Mouse (Mus musculus) left cerebral cortex, adult 11 months (tissue): ENCODE measurements around the gene Glb1l2.
A peak's percentile ranks its signal among the peaks of the same experiment; 100 is the strongest.

Experiments
- DNase-seq: peaks from one replicate; pipeline ENCODE4 v3.0.0; 2022; ENCODE audit warnings: low spot score

Gene Glb1l2

DNA sequence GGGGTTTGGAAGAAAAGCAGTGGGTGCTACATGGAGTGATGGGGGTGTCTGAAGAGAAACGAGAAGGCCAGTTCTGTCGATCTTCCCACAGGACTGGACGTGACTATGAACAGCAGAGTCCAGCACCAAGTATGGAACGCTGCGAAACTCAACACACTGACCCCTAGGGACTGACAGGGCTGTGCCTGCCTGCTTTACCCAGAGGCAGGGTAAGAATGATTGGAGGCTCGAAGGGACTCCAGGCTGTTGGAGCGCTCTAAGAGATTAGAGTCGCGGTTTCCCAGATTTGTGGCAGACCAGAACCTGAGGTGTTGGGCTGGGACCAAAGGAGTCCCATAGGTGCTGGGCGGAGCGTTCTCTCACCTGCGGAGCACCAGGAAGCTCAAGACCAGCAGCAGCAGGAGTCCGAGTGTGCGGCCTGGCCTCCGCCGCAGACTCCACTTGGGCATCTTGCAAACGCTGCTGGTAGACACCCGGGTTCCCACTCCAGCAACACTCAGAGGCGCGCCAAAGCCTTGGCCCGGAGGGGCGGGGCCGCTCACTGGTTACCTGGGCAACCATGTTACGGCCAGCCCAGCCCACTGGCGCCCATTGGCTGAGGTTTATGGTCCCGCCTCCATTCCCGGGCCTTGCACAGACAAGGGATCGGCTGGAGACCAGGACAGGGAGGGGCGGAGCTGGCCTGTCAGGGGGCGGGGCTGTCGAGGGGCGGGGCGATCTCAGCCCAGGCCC is at the start of gene Glb1l2:
Gene Glb1l2 (minus strand): TSS at position 534 of the 732 bp plus-strand sequence.
- peak; percentile 76 for DNase-seq

DNA sequence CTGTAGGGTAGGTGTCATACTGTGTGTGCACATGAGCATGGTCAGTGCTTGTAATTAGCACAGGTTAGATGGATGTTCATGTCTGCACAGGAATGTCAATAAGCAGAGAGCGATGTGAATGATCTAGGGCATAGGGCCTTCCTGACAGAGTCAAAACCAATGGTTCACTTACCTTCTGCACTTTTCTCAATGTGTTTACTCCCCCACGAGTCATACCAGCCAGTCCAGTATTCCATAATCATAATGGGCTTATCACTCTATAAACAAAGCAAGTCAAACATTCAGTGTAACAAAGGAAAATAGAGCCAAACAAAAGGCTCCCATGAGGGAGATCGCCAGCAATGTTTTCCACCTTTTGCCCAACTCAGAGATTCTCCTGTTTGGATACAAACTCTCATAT is 24.8 kb upstream of the Glb1l2 start:
- DNase-seq = no peak

DNA sequence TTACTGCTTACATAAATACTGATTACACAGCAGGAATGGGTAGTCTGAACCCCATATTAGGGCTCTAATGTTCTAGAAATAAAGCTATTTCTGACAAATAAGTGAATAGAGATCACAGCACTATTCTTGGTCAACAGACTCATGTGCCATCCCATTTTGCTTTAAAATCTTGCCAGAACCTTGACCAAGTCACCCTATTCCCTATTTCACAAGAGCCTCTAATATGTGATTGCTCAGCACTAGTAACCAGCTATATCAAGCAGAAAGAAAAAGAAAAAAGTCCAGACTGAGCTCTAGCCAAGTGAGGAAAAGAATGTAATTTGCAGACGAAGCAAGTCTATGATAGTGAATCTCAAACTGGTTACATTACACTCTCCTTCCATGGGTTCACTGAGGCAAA is 13.7 kb upstream of the Glb1l2 start:
- DNase-seq = no peak

DNA sequence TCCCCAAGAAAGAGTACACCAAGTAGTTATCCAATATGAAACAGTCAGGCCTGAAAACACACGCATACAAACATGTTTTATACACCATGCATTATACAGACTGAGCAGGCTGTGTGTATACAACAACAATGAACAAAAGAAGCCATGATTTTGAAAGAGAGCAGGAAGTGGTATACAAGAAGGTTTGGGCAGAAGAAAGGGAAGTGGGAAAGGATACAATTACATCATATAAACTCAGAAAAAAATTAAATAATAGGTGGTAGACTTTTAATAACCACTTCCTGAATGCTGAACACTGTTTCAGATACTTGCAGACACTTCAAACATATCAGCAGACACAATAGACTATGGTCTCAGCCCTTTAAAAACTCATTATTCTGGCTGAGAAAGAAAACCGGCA is 2.5 kb upstream of the Glb1l2 start:
- DNase-seq = no peak

DNA sequence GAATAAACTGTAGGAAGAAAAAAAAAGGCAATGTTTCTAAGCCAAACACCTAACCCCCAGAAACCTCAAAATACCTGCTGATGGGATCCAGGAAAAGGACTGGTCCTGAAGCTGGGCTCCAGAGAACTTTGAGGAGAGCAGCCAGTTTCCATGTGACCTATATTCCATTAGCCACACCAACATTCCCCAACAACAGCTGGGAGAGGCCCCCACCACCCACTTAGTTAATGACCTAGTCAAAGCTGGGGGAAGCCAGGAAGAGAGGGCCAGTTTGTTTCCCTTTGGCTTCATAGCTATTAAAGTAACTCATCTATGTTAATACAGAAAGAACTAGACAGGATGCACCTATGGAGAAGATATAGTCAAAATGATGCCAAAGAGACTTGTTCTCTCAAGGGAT is 1.9 kb downstream of the Glb1l2 start:
- no peak for DNase-seq

DNA sequence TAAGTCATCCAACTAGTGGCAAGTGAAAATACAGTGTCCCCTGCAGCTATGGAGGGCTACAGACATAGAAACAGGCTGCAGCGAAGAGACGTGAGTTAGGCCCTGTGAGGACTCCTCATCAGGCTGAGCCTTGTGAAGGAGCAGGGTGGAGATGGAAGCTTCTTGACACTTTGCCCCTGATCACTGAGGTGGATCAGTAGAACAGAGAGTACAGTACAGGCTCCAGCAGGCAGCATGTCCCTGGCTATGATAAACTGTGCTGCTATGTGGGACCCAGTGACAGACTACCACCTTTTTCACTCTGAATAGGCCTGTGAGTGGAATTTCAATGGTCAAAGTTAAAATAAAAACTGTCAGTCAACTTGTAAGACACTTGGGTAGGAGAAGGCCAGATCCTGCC is 5.9 kb downstream of the Glb1l2 start:
- no peak for DNase-seq

DNA sequence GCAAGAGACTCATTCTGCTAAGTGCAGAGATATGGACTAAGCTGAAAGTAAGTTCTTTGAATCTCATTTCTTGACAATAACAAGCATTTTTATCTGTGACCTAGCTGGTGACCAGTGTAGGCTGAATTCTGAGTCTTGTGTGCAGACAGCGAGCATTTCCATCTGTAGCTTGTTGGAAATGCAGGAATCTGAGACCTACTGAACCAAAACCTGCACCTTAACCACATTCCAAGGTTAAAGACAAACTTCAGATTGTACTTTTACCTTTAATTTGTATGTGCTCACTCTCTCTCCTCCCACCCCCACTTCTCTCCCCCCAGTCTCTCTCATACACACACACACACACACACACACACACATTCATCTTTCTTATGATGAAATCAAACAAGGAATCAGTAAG is 7.5 kb downstream of the Glb1l2 start:
- no peak for DNase-seq

DNA sequence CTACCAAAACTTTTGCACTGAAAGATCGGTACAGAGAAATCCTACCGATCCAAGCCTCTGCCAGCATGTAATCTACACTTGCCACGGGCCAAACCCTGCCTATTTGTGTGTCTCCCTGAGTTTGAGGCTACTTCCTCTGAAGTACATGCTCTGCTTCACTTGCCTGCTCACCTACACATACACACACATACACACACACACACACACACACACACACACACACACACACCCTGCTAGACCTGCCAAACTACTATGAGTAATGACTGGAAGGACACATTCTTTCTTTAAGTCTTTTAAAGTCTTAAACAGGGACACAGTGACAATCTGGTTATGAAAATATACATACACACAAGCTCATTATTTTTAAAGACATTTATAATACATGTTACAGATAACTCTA is 8.1 kb downstream of the Glb1l2 start:
- no peak for DNase-seq

DNA sequence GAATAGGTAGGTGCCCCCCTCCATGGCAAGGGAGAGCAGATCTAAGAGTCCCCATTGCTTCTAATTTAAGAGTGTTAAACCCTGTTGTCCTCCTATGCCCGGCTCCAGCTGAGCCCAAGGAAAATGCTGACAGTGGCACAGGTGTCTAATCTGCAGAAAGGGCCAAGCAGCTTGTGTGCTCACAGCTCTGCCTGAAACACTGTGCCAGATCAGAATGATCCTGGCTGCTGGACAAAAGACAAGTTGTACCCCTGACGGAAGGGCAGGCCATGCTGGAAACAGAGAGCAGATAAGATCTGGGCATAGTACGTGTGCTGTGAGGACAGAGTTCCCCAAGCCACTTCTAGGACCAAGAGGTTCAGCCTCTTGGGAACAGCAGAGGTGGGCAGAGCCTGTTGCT is 13.4 kb downstream of the Glb1l2 start:
- no peak for DNase-seq

DNA sequence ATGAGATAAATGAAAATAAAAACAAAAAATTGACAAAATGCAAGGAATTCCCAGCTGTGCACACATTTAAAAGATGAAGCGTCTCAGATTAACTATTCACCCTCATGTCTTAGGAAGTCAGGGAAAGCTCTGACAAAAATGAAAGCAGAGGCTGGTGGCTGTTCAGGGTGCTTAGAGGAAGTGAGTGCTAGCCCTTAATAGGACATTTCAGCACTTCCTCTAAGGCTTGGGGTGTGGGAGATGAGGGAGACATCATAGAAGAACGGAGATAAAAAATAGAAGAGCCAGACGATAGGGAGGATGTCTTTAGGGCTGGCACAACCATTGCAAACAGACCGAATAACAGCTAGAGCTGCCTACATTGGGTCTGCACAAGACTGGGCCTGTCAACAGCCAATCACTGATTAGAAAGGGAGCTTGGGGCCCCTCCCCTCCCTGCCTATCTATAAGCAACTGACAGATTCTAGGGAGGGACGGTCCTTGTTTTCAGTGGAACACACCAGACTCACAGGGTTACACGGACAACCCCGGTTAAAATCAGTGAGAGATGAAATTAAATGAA is 22.8 kb downstream of the Glb1l2 start:
- no peak for DNase-seq

DNA sequence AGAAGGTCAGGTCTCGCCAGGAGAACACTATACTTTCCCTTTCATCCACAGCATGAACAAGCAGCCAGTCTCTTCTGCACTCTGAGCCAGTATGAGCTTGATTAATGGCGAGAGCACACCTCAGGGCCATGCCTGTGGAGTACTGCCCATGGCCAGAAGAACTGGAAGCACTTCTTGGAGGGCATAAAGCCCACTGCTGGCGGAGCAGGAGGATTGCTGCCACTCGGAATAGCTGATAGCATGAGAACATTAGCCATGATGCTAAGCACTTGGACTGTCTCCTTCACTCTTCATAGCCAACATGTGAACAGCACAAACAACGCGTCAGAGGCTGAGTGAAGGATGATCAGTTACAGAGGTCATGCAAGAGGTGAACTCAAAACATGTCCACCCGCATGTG is 27.8 kb downstream of the Glb1l2 start:
- DNase-seq = no peak

DNA sequence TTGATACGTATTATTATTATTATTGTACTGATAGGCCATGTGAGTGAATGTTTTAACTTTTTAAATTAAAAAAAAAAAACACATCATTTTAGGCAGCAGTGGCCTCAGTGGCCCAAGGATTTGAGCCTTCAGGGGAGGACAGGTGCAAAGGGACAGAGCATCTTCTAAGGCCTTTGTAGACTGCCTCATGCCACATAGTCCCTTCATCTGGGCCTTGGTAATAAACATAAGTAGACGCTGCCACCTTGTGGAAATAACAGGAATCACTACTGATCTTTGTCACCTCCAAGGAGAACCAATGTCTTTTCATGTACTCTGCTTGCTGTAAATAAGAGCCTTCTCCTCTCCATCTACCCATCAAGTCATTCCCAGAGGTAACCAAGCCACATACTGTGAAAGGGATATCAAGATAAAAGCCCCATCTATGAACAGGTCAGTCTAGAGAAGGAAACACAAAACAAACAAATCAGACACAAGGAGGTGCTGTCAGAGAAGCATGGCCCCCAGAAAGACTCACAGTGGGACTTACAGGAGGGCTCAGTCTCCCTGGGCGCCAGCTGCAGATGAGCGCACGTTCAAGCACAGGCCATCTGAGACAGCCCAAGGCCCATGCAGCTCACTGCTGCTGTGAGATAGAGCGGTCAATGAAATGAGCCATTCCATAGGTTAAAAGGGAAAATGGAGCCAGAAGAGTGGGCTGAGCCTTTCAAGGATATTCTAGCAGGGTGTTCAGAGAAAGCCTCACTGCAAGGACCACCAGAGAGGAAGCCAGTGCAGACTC is 30.0 kb downstream of the Glb1l2 start:
- DNase-seq = peak; percentile 59

DNA sequence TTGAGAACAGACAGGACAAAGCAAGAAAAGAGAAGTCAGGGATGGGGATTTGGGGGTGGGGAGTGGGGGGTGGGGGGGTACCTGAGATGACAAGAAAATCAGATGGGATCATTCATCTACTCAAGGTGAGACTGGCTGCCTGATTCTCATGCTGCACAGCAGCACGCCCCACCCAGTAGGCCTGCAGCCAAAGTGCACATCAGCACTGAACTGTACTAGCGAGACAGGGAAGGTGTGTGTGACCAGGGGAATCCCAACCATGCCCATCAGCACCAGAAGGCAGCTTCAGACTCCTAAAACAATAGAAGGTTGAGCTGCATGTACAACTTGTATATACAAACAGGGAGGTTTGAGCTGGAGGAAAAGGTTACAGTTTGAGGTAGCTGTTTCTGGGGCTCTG is 30.6 kb downstream of the Glb1l2 start:
- DNase-seq = no peak

DNA sequence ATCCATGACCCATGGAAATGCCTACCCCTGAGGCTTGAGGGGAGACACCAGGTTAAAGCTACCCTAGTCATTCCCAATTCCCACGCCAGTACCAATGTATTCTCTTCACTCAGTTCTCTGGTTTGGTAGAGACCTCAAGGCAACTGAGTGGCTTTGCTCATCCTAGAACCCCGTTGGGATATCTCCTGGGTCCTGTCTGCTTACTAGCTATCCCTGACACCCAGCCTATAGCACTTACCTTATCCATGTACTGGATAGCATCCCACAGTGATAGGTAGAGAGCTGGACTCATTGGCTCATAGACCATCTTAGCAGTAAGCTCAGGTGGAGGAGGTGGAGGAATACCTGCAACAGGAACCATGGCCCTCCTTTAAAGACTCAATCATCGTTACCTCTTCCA is 38.1 kb downstream of the Glb1l2 start:
- no peak for DNase-seq

DNA sequence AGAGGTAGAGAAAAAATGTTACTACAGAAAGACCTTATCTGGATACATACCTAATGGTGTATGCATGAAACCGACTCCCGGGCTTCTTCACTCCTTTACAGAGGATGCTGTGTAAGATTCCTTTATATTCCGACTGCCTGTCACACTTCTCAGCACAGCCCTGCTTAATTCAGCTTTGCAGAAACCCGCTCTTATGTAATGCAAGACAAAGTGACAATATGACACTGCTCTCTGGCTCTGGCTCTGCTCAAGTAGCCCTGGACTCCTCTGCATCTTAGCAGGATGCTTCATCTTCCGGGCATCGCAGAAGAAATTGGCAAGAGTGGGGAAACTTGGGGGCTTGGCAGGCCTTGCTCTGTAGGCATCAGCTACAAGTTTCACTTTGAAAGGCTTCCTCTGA is 43.8 kb downstream of the Glb1l2 start:
- no peak for DNase-seq

DNA sequence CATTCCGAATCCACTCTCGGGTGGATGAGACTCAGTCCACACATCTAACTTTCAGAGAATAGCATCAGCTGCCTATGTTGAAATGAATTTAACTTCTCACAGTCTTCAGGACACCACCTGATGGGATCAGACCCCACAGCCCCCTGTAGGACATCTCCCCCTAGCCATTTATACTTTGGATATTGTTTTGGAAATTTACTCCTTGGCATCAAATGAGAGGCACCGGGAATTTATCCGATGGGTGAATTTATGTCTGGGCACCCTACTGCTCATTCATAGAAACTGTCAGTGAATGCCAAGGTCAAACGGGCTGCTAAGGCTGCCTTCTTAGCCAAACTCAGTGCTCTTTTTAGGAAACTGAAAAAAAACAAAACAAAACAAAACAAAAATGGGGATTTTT is 45.7 kb downstream of the Glb1l2 start:
- DNase-seq = no peak

DNA sequence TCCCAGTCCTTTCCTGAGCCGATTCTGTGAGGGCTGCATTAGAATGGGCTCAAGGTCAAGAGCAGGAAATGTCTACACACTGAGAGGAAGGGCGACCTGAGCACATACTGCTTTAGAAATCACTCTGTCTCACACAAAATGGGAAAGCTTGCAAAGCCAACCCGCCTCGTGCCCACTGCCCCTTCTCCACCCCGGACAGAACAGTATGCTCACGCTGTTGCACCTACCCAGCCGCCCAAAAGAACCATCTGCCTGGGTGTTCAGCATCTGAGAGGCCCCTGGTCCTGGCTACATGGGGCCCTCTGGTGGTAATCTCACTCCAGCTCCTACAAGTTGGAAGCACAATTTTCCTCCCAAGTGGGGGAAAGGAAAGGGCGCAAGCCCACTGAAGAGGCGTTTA is 46.2 kb downstream of the Glb1l2 start:
- peak; percentile 63 for DNase-seq

DNA sequence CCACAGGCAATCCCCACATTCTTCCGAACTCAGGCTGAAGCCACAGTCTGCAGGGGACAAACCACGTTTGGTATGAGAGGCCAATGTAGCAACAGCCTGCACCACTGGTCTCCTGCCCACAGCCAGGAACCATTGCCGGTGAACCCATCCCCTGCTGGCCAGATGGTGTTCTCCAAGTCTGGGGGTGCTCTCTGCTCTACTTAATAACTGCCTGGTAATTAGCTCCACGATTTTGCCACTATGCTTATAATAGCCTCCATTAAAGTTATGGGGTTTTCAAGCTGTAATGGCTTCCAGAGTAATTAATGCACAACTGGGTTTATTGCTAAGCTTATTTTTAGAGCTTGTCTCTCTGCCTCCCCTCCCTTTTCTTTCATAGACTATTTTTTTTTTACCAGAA is 57.4 kb downstream of the Glb1l2 start:
- DNase-seq = no peak

DNA sequence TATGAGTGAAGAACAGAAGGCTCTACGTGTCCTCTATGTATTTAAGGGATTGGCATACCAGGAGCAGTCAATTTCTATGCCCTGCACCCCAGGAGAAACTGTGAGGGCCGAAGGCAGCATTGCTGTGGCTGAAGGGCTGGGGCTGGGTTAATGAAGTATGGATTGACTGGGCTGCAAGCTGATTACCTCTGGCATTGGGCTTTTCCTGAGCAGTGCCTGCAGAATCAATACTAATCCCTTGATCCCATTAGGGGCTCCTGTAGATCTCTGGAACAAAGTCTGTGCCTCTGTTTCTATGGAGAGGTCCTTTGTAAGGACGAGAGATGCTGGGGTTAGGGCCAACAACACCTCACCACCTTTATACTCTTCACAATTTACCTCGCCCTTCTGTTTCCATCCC is 59.1 kb downstream of the Glb1l2 start:
- DNase-seq = no peak

DNA sequence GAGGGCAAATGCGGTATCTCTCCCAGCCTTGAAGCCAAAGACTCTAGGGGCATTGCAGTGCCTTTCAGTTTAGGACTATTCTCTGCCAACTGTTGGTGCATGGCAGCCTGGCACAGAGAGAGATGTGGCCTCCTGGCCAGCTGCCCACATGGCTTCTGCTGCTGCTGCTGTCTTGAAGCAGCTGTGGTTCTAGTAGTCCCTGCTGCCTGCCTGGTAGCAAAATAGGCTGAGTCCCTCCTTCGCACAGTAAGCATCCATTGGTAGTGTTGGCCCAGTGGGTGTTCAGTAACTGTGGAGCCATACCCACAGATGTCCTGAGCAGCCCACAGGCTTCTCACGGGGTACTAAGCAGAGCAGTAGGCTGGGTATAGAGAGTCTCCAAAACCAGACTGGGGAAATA is 63.5 kb downstream of the Glb1l2 start:
- no peak for DNase-seq

DNA sequence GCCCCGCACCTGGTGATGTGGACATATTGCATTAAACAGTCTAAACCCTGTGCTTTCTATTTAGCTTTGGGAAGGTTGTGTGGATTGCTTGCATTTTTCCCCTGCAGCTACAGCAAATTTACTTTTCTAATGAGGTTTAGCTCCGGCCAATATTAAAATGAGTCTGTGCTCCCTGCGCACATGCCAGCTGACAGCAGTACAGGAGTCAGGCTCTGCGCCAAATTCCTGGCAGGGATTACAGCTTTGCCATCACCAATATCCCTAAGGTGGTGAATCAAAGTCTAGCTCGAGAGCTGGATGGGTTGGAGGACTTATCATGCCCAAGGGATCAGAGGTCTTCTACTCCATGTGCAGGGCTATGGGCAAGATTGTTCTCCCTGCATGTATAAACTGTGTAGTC is 69.2 kb downstream of the Glb1l2 start:
- DNase-seq = no peak

DNA sequence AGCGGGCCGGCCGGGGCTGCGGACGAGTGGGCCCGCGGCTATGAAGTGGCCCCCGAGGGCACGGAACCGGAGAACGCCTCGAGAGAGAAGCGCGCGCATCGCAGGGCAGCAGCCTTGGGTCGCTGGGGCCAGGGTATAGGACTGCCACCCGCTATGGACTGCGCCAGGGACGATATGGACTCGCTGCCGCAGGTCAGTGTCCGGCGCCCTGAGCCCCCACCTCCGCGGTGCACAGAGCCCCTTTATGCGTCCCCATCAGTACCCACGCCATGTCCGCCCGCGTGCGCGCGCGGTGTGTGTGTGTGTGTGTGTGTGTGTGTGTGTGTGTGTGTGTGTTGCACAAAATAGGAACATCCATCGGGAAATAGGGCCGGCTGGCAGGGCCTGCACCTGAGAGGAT is 72.3 kb downstream of the Glb1l2 start:
- no peak for DNase-seq

DNA sequence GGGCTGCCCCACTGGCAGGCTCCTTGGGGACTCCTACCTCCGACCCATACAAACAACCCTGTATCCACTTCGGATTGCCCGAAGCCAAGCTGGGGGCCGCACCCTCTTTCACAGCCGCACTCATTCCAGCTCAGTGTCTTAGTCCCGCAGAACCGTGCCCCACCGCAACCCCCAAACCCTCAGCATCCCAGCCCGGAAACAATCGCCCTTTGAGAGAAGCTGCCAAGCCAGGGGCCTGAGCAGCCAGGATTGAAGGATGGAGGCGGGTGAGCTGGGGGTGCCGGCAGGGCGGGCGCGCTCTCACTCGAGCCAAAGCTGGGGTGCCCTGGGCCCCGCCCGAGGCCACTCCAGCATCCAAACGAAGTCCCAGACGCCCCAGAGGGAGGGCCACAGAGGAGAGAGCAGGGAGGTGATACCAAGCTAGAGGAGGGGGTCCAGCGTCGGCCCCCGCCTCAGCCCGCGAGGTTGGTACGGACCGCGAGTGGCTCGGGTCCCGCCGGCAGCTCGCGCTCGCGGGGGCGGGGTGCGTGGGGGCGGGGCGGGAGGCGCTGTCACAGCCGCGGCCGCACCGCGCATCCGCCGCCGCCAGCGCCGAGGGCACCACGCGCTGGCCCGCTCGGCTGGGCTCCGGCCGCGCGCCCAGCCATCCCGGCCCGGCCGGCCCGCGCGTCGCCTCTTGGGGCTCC is 72.9 kb downstream of the Glb1l2 start, which contains the start of gene B3gat1:
Gene B3gat1 (plus strand): TSS at position 523 of the 686 bp plus-strand sequence.
- DNase-seq = no peak
